Mouse (Mus musculus): Measurements from ENCODE around the gene Tbx3.

- peak; percentile 82 for TF ChIP-seq CTCF (IDR thresholded peaks at IDR 0.05; ENCODE audit: low read depth)
- TF ChIP-seq EP300 (IDR thresholded peaks at IDR 0.05; ENCODE audit: low read depth): no peak
Measured at GRCm38 (mm10) chr5:119691075-119691474, 20.6 kb downstream of the Tbx3 start.

All from heart, postnatal 0 days (tissue).